Mouse (Mus musculus): ENCODE data around the gene Fuom. TPM values are rescaled to one million over a fixed set of nuclear protein-coding genes. Genes with fewer than 3 reads are reported as not detected.

The Fuom gene
- total RNA-seq, 2 experiments from 2014 or later: 37.6 to 37.8 TPM

- DNase-seq (ENCODE audit: low spot score in 2 of 2): no peak
Observed at GRCm38 (mm10) chr7:140111943-140112342, 9.7 kb upstream of the Fuom start.

- no peak for DNase-seq (ENCODE audit: low spot score in 2 of 2)
Observed at GRCm38 (mm10) chr7:140104009-140104408, 1.8 kb upstream of the Fuom start.

GRCm38 (mm10) chr7:140101498-140101897, 743 bp downstream of the Fuom start:
- DNase-seq (ENCODE audit: low spot score in 2 of 2): no peak

- no peak for DNase-seq (ENCODE audit: low spot score in 2 of 2)
Observed at GRCm38 (mm10) chr7:140098466-140098865, 3.8 kb downstream of the Fuom start.

- no peak for DNase-seq (ENCODE audit: low spot score in 2 of 2)
Observed at GRCm38 (mm10) chr7:140096055-140096454, 6.2 kb downstream of the Fuom start.

GRCm38 (mm10) chr7:140095556-140095955, 6.7 kb downstream of the Fuom start:
- no peak for DNase-seq (ENCODE audit: low spot score in 2 of 2)

GRCm38 (mm10) chr7:140094954-140095353, 7.3 kb downstream of the Fuom start:
- no peak for DNase-seq (ENCODE audit: low spot score in 2 of 2)

- no peak for DNase-seq (ENCODE audit: low spot score in 2 of 2)
Observed at GRCm38 (mm10) chr7:140092924-140093528, 9.2 kb downstream of the Fuom start, which contains the start of gene Prap1. Gene Prap1 (plus strand): TSS chr7:140093395.

- DNase-seq (ENCODE audit: low spot score in 2 of 2): no peak
Observed at GRCm38 (mm10) chr7:140090601-140091000, 11.6 kb downstream of the Fuom start.

GRCm38 (mm10) chr7:140082242-140082678, 20.0 kb downstream of the Fuom start, which contains the start of gene Caly:
Gene Caly (minus strand): TSS chr7:140082548.
- DNase-seq (ENCODE audit: low spot score in 2 of 2): peak; percentile 85 to 91

- DNase-seq (ENCODE audit: low spot score in 2 of 2): peak; percentile 38 to 48
Observed at GRCm38 (mm10) chr7:140081408-140082241, 20.6 kb downstream of the Fuom start.

- DNase-seq (ENCODE audit: low spot score in 2 of 2): peak; percentile 87 to 96
Observed at GRCm38 (mm10) chr7:140080503-140081156, 21.6 kb downstream of the Fuom start.

- peak; percentile 50 to 74 for DNase-seq (ENCODE audit: low spot score in 2 of 2)
Observed at GRCm38 (mm10) chr7:140078711-140079110, 23.5 kb downstream of the Fuom start.

- no peak for DNase-seq (ENCODE audit: low spot score in 2 of 2)
Observed at GRCm38 (mm10) chr7:140077698-140078097, 24.5 kb downstream of the Fuom start.

GRCm38 (mm10) chr7:140070042-140070711, 32.1 kb downstream of the Fuom start:
- DNase-seq (ENCODE audit: low spot score in 2 of 2): no peak

GRCm38 (mm10) chr7:140067397-140067796, 34.8 kb downstream of the Fuom start:
- DNase-seq (ENCODE audit: low spot score in 2 of 2): no peak

GRCm38 (mm10) chr7:140063092-140063491, 39.1 kb downstream of the Fuom start:
- peak; percentile 64 to 84 for DNase-seq (ENCODE audit: low spot score in 2 of 2)

GRCm38 (mm10) chr7:140062307-140062706, 39.9 kb downstream of the Fuom start:
- DNase-seq (ENCODE audit: low spot score in 2 of 2): no peak

- no peak for DNase-seq (ENCODE audit: low spot score in 2 of 2)
Observed at GRCm38 (mm10) chr7:140061832-140062130, 40.5 kb downstream of the Fuom start.

- DNase-seq (ENCODE audit: low spot score in 2 of 2): no peak
Observed at GRCm38 (mm10) chr7:140060936-140061831, 41.1 kb downstream of the Fuom start.

Data from layer of hippocampus, postnatal 14 days (tissue).